Mouse (Mus musculus): Measurements from ENCODE around the gene Gm4175. TPM values are rescaled to one million over a fixed set of nuclear protein-coding genes. Genes with fewer than 3 reads are reported as not detected.
"Not testable (repeated sequence)": the region's sequence is repeated elsewhere in the genome, so short reads cannot be mapped to it uniquely, and the experiment has no call there.

Gm4175 gene
- total RNA-seq (2015; ENCODE audit: low replicate concordance) (not detected in 2 replicates), total RNA-seq (2017; ENCODE audit: low replicate concordance) (0.42 TPM in 1 of 2 replicates, not detected in the other)

DNA sequence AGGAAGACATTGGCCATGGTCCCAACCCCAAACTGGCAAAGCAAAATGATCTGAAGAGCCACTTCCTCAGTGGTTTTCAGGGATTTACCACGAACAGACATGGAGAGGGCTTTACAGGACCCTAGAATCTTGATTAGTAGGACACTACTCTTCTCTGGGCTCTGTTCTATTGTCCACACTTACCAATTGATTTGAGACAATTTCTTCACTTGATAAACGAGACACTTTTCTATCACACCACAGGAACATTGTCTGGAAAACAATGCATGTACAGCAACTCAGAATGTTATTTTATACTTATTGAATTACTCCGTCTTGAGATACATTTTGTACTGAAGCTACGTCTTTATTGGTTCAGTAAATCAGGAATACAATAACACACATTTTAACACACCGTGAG lies at the start of gene Gm4175:
TSS of gene Gm4175 (minus strand) at position 101 of the 400 bp plus-strand sequence.
- ATAC-seq (replicated peaks; ENCODE audit: low FRiP score, poor library complexity, severe bottlenecking), result not testable (repeated sequence)

GRCm38 (mm10) chr7:21796628-21797027 lies 35.4 kb upstream of the Gm4175 start, which contains the start of gene Gm4177:
Gm4177 (minus strand) TSS chr7:21796728.
- ATAC-seq (replicated peaks; ENCODE audit: low FRiP score, poor library complexity, severe bottlenecking), result not testable (repeated sequence)

Other genes starting within 250 kb of the Gm4175 start
- gene Vmn1r130, start 249.7 kb downstream of the Gm4175 start, total RNA-seq (2015; ENCODE audit: low replicate concordance), result not detected in 2 replicates
- gene Vmn1r130, start 249.7 kb downstream of the Gm4175 start, total RNA-seq (2017; ENCODE audit: low replicate concordance), result not detected in 2 replicates
- gene Vmn1r131, start 215.4 kb downstream of the Gm4175 start, total RNA-seq (2015; ENCODE audit: low replicate concordance), result not detected in 2 replicates
- gene Vmn1r131, start 215.4 kb downstream of the Gm4175 start, total RNA-seq (2017; ENCODE audit: low replicate concordance), result not detected in 2 replicates
- gene Vmn1r132, start 147.4 kb downstream of the Gm4175 start, total RNA-seq (2015; ENCODE audit: low replicate concordance), result not detected in 2 replicates
- not detected in 2 replicates for gene Vmn1r132, start 147.4 kb downstream of the Gm4175 start, total RNA-seq (2017; ENCODE audit: low replicate concordance)
- gene Gm4177, start 35.3 kb upstream of the Gm4175 start, total RNA-seq (2015; ENCODE audit: low replicate concordance), result not detected in 2 replicates
- not detected in 2 replicates for gene Gm4177, start 35.3 kb upstream of the Gm4175 start, total RNA-seq (2017; ENCODE audit: low replicate concordance)
- gene Vmn1r135, start 70.9 kb upstream of the Gm4175 start, total RNA-seq (2015; ENCODE audit: low replicate concordance), result not detected in 2 replicates
- not detected in 2 replicates for gene Vmn1r135, start 70.9 kb upstream of the Gm4175 start, total RNA-seq (2017; ENCODE audit: low replicate concordance)
- not detected in 2 replicates for gene Gm5725, start 82.8 kb upstream of the Gm4175 start, total RNA-seq (2015; ENCODE audit: low replicate concordance)
- not detected in 2 replicates for gene Gm5725, start 82.8 kb upstream of the Gm4175 start, total RNA-seq (2017; ENCODE audit: low replicate concordance)
- gene Gm5891, start 159.8 kb upstream of the Gm4175 start, total RNA-seq (2015; ENCODE audit: low replicate concordance), result not detected in 2 replicates
- not detected in 2 replicates for gene Gm5891, start 159.8 kb upstream of the Gm4175 start, total RNA-seq (2017; ENCODE audit: low replicate concordance)
- not detected in 2 replicates for gene Vmn1r137, start 233.1 kb upstream of the Gm4175 start, total RNA-seq (2015; ENCODE audit: low replicate concordance)
- gene Vmn1r137, start 233.1 kb upstream of the Gm4175 start, total RNA-seq (2017; ENCODE audit: low replicate concordance), result not detected in 2 replicates